Mouse (Mus musculus) forebrain, embryonic 11.5 days (tissue): ENCODE results near the gene Slc44a3. TPM values are rescaled to one million over a fixed set of nuclear protein-coding genes. Genes with fewer than 3 reads are reported as not detected.
A peak's percentile ranks its signal among the peaks of the same experiment; 100 is the strongest.

Experiments used
- ATAC-seq: fragments of 200-750 bp; cut with Nextera tagmentation; replicated peaks from 2 replicates; pipeline ENCODE4 v1.8.0; 2017; ENCODE audit warnings: moderate TSS enrichment; ENCODE audit not compliant: low FRiP score
- DNase-seq: peaks from one replicate; pipeline ENCODE4 v3.0.0-alpha.2; 2017; ENCODE audit warnings: low spot score
- H3K27ac ChIP-seq: fragments of 300-500 bp; sonication (generic); 2 replicates; pipeline ENCODE4 v1.5.1; 2014; ENCODE audit warnings: low read depth, low read length
- H3K27me3 ChIP-seq: fragments of 300-500 bp; sonication (generic); 2 replicates; pipeline ENCODE4 v1.6.1; 2014; ENCODE audit warnings: mild to moderate bottlenecking, low read length, mixed read lengths; ENCODE audit not compliant: control insufficient read depth, insufficient read depth
- H3K36me3 ChIP-seq: fragments of 300-500 bp; sonication (generic); 2 replicates; pipeline ENCODE4 v1.6.1; 2014; ENCODE audit warnings: mild to moderate bottlenecking, low read length, moderate library complexity, mixed read lengths; ENCODE audit not compliant: control insufficient read depth, insufficient read depth
- H3K4me1 ChIP-seq: fragments of 300-500 bp; sonication (generic); replicated peaks from 2 replicates; pipeline ENCODE4 v1.6.1; 2014; ENCODE audit warnings: low read length, mixed read lengths; ENCODE audit not compliant: control insufficient read depth, insufficient read depth
- H3K4me2 ChIP-seq: fragments of 300-500 bp; sonication (generic); 2 replicates; pipeline ENCODE4 v1.6.1; 2014; ENCODE audit warnings: low read depth, mild to moderate bottlenecking, low read length, moderate library complexity, mixed read lengths; ENCODE audit not compliant: severe bottlenecking
- H3K4me3 ChIP-seq: fragments of 300-500 bp; sonication (generic); 2 replicates; pipeline ENCODE4 v1.5.1; 2014; ENCODE audit warnings: low read depth, low read length
- H3K9ac ChIP-seq: fragments of 300-500 bp; sonication (generic); 2 replicates; pipeline ENCODE4 v1.6.1; 2014; ENCODE audit warnings: low read length
- H3K9me3 ChIP-seq: fragments of 300-500 bp; sonication (generic); 2 replicates; pipeline ENCODE4 v1.6.1; 2016; ENCODE audit warnings: low read length, mixed read lengths; ENCODE audit not compliant: control insufficient read depth
- WGBS: fragments of 180-500 bp; shearing (Covaris S2); extraction: QIAGEN DNeasy Blood & Tissue Kit; methylation state at CpG from one replicate; pipeline ENCODE4 v1.1.7; 2014; 5-methylcytosine and 5-hydroxymethylcytosine counted together
- polyA plus RNA-seq: library from polyadenylated mRNA; unstranded; fragments of >200 nt; fragmentation: Nextera tagmentation; extraction: Ambion mirVana; gene quantifications from 2 replicates; pipeline ENCODE4 v1.2.1, GENCODE M21; 2014

Slc44a3 gene
- polyA plus RNA-seq, 1 experiment from 2014 or later: 1.0 TPM

- Histone ChIP-seq H3K4me3 (no peak overlapping the region), H3K27me3 (no peaks in the 10 kb centered on the region), H3K4me2 (no peak overlapping the region), H3K36me3 (no peaks in the 10 kb centered on the region), H3K9ac (no peak overlapping the region), H3K4me1 (peaks cover 5% of the 10 kb centered on the region; the same call in 1 of the 2 replicates), H3K27ac (no peak overlapping the region), H3K9me3 (no peaks in the 10 kb centered on the region)
- ATAC-seq (peak; percentile 49), DNase-seq (no peak)
- 42% methylated on average over 14 of the region's 14 CpGs for WGBS
Observed at GRCm38 (mm10) chr3:121417379-121418250, 114.6 kb downstream of the Slc44a3 start.

- Histone ChIP-seq H3K27ac (no peak overlapping the region), H3K9me3 (no peaks in the 10 kb centered on the region), H3K4me2 (no peak overlapping the region), H3K36me3 (no peaks in the 10 kb centered on the region), H3K27me3 (no peaks in the 10 kb centered on the region), H3K4me1 (peaks cover 5% of the 10 kb centered on the region; the same call in 1 of the 2 replicates), H3K4me3 (no peak overlapping the region), H3K9ac (no peak overlapping the region)
- 73% methylated on average over 5 of the region's 5 CpGs for WGBS
- ATAC-seq (no peak), DNase-seq (no peak)
Observed at GRCm38 (mm10) chr3:121416171-121417154, 115.7 kb downstream of the Slc44a3 start.

GRCm38 (mm10) chr3:121411450-121411849 is 120.8 kb downstream of the Slc44a3 start:
- 88% methylated on average over 6 of the region's 6 CpGs for WGBS
- no peaks in the 10 kb centered on the region for H3K27me3 ChIP-seq
- no peak overlapping the region for H3K4me2 ChIP-seq
- no peaks in the 10 kb centered on the region for H3K36me3 ChIP-seq
- ATAC-seq (no peak), DNase-seq (no peak)
- H3K9ac ChIP-seq: no peak overlapping the region
- H3K4me1 ChIP-seq: no peaks in the 10 kb centered on the region
- H3K27ac ChIP-seq: no peak overlapping the region
- no peak overlapping the region for H3K4me3 ChIP-seq
- no peaks in the 10 kb centered on the region for H3K9me3 ChIP-seq

Other genes with a start within 250 kb of the Slc44a3 start
- 2.1 and 3.1 TPM in 2 replicates for gene Tmem56, start 249.3 kb downstream of the Slc44a3 start, polyA plus RNA-seq
- 28.9 and 30.2 TPM in 2 replicates for gene Alg14, start 240.6 kb downstream of the Slc44a3 start, polyA plus RNA-seq
- gene Cnn3, start 105.9 kb downstream of the Slc44a3 start, polyA plus RNA-seq: 954 and 974 TPM in 2 replicates
- not detected in 2 replicates for gene 4930432M17Rik, start 138.4 kb upstream of the Slc44a3 start, polyA plus RNA-seq
- gene F3, start 191.1 kb upstream of the Slc44a3 start, polyA plus RNA-seq: 8.0 and 9.2 TPM in 2 replicates